Mouse (Mus musculus): Measurements from ENCODE around the gene Glrx5. TPM values are rescaled to one million over a fixed set of nuclear protein-coding genes. Genes with fewer than 3 reads are reported as not detected.

The Glrx5 gene
- polyA plus RNA-seq, 1 experiment, result 56.0 TPM

DNA sequence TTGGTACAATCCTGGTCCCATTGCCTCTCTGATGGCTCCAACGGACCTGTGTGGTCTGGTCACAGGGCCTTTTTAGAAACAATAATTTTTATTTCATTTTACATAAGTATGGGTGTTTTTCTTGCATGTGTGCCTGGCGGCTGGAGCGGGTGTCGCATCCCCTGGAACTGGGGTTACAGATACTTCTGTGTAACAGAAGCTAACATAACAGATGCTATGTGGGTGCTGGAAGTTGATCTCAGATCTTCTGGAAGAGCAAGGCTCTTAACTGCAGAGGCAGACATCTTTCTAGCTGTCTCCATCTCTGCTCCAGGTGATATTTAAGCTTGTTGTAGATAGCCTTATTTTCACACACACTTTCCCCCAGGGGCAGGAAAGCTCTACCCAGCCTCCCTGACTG is 31.7 kb downstream of the Glrx5 start:
- DNase-seq (ENCODE audit: extremely low spot score in 1 of 2, low spot score in 1 of 2), result peak in 1 of 2 experiments; percentile 51

GRCm38 (mm10) chr12:105065119-105065518 is 32.6 kb downstream of the Glrx5 start:
- DNase-seq (ENCODE audit: extremely low spot score in 1 of 2, low spot score in 1 of 2), result no peak

DNA sequence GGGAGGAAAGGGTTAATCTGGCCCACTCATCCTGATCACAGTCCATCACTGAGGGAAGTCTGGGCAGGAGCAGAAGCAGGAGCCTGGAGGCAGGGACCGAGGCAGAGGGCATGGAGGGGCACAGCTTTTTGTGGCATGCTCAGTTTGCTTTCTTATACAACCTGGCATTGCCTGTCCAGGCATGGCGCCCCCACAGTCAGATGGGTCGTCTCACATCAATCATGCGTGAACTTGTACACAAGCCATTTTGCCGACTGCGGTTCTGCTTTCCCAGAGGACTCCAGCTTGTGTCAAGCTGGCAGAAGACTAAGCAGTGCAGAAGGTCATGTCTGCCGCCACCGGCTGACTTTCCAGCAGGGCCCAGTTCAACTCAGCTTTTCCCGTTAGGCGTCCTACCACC is 34.0 kb downstream of the Glrx5 start:
- no peak for DNase-seq (ENCODE audit: extremely low spot score in 1 of 2, low spot score in 1 of 2)

DNA sequence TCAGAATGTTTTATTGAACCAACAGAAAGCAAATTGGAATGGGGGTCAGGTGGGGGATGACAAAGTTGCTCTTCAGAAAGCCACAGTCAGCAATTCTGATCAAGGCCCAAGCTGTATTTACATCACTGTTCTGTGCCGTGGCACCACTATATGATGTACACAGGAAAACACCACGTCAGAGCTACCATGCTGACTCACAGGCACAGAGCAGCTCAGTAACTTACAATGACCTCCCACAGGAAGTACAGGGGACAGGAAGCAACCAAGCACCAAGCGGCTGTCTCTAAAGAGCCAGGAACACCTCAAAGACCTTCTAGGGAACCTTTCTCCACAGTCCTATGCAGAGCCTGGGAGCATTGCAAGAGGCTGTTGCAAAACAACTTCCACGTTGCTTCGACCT is 36.4 kb downstream of the Glrx5 start:
- DNase-seq (ENCODE audit: extremely low spot score in 1 of 2, low spot score in 1 of 2), result no peak

- peak in 1 of 2 experiments; percentile 75 for DNase-seq (ENCODE audit: extremely low spot score in 1 of 2, low spot score in 1 of 2)
Measured at GRCm38 (mm10) chr12:105073708-105074107, 41.2 kb downstream of the Glrx5 start.

GRCm38 (mm10) chr12:105075496-105075895 is 43.0 kb downstream of the Glrx5 start:
- DNase-seq (ENCODE audit: extremely low spot score in 1 of 2, low spot score in 1 of 2), result no peak

DNA sequence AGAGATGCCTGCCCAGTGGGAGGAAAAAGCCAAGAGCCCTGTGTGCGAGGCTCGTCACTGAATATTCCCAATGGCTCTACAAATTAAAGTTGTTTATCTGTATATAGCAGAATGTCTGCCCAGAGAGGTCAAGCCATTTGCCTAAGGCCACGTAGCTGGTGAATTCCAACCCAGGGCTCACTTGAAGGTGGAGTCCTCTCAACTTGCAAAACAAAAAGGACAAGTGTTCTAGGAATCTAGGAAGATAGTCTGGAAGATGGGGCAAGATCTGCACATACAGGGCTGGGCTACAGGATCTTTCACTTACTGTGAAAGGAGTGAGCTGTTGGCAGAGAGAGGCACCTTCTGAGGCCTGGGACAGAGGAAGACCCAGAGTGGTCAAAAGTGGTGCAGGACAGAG is 44.0 kb downstream of the Glrx5 start:
- DNase-seq (ENCODE audit: extremely low spot score in 1 of 2, low spot score in 1 of 2), result no peak

- no peak for DNase-seq (ENCODE audit: extremely low spot score in 1 of 2, low spot score in 1 of 2)
Measured at GRCm38 (mm10) chr12:105077232-105077631, 44.7 kb downstream of the Glrx5 start.

DNA sequence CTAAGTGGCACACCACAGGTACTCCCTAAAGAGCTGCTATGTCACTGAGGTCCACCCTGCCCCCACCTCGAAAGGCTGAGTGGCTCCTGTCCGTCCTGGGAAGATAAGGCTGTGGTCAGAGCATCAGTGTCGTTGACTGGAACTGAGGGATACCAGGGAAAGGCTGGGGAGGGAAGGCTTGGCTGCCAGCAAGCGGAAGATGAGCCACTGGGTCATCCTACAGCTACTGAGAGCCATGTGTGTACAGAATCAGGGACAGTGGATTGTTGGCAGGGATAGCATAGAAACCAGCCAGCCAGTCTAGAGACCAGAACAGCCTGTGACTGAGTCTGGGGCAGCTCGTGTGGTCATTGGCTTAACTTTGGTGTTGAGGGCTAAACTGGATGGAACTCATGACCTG is 51.7 kb downstream of the Glrx5 start:
- no peak for DNase-seq (ENCODE audit: extremely low spot score in 1 of 2, low spot score in 1 of 2)

- DNase-seq (ENCODE audit: extremely low spot score in 1 of 2, low spot score in 1 of 2), result no peak
Measured at GRCm38 (mm10) chr12:105084816-105085215, 52.3 kb downstream of the Glrx5 start.

DNA sequence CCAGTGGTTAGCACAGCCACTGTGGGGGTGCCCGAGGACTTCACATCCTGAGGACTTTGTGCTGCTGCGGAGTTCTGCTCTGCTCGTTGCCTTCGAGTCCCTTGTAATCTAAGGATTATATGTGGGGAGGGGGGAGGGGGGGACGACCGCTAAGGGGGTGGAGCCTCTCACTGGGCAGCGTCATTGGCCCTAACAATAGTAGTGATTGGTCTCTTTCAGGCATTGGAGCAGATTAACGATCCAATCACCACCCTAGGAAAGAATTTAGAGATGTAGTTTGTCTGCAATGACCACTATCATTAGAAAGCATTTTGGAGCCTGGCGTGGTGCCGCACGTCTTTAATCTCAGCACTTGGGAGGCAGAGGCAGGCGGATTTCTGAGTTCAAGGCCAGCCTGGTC is 52.8 kb downstream of the Glrx5 start:
- DNase-seq (ENCODE audit: extremely low spot score in 1 of 2, low spot score in 1 of 2), result no peak

DNA sequence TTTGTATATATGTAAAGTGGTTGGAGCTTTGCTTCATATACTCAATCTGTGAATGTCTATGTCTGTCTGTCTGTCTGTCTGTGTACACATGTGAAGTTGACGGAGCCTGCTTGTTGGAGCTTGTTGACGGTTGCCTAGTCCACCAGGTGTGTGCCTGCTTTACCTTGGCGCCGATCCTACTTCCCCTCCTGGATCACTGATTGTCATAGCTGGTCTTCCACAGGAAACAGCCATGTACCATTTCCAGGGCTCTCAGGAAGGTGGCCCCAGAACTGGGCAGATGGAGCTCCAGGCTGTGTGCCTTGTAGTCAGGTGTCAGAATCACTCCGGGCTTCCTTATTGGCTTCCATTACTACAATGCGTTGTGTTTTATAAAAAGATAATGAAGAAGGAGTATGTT is 54.3 kb downstream of the Glrx5 start:
- no peak for DNase-seq (ENCODE audit: extremely low spot score in 1 of 2, low spot score in 1 of 2)

- no peak for DNase-seq (ENCODE audit: extremely low spot score in 1 of 2, low spot score in 1 of 2)
Measured at GRCm38 (mm10) chr12:105087353-105087752, 54.9 kb downstream of the Glrx5 start.

DNA sequence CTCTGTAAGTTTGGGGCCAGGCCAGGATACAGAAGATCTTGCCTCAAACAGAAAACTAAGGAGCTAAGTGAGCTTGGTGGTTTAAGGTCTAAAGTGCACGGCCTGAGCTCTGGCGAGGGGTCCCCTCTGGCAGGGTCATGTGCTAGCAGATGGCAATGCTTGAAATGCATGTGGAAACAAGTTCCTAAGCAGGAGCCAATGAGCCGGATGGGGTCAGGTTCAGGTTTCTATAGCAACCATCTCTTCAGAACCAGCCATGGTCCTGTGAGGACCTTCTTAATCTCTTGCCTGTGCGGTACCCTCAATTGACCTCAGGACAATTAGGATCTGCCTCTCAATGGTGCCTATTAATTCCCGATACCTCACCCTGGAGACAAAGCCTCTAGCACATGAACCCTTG is 56.7 kb downstream of the Glrx5 start:
- DNase-seq (ENCODE audit: extremely low spot score in 1 of 2, low spot score in 1 of 2), result no peak

DNA sequence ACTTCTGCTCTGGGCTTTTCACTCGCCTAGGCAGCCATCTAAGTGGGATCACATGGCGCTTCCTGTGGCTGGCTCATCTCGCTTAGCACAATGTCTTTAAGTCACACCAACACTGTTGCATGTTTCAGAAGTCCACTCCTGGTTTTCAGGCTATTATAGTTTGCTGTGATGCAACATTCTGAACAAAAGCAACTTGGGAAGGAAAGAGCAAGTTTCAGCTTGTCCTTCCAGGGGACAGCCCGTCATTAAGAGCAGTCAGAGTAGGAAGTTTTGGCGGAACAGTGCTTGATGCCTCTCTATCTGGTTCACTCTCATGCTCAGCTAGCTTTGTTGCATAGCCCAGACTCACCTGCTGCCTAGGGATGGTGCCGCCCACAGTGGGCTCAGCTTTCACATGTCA is 59.1 kb downstream of the Glrx5 start:
- DNase-seq (ENCODE audit: extremely low spot score in 1 of 2, low spot score in 1 of 2), result no peak

Other genes starting within 250 kb of the Glrx5 start
- 12.9 and 14.4 TPM in 2 replicates for gene Clmn, start 167.6 kb upstream of the Glrx5 start, polyA plus RNA-seq (2012; rRNA removed)
- 0.76 and 0.92 TPM in 2 replicates for gene Syne3, start 22.9 kb upstream of the Glrx5 start, polyA plus RNA-seq (2012; rRNA removed)
- not detected in 2 replicates for gene Tcl1b2, start 113.3 kb downstream of the Glrx5 start, polyA plus RNA-seq (2012; rRNA removed)
- gene Tcl1b1, start 127.0 kb downstream of the Glrx5 start, polyA plus RNA-seq (2012; rRNA removed), result not detected in 2 replicates
- not detected in 2 replicates for gene Tcl1b5, start 143.7 kb downstream of the Glrx5 start, polyA plus RNA-seq (2012; rRNA removed)
- gene Tcl1b3, start 158.4 kb downstream of the Glrx5 start, polyA plus RNA-seq (2012; rRNA removed), result not detected in 2 replicates
- gene Tcl1b4, start 169.3 kb downstream of the Glrx5 start, polyA plus RNA-seq (2012; rRNA removed), result not detected in 2 replicates
- gene Tcl1, start 190.1 kb downstream of the Glrx5 start, polyA plus RNA-seq (2012; rRNA removed), result not detected in 2 replicates